Mouse (Mus musculus) heart, postnatal 0 days (tissue): ENCODE data around the gene Jaml. TPM values are rescaled to one million over a fixed set of nuclear protein-coding genes. Genes with fewer than 3 reads are reported as not detected.
A peak's percentile ranks its signal among the peaks of the same experiment; 100 is the strongest.

Experiments
- ATAC-seq: fragments of 200-750 bp; cut with Nextera tagmentation; 2 replicates; pipeline ENCODE4 v1.8.0; 2017; ENCODE audit warnings: low read depth, moderate number of reproducible peaks, moderate library complexity; ENCODE audit not compliant: insufficient read depth
- DNase-seq: peaks from one replicate; pipeline ENCODE4 v3.0.0-alpha.2; 2016; ENCODE audit warnings: low spot score
- H3K27ac ChIP-seq: fragments of 300-500 bp; sonication (generic); 2 replicates; pipeline ENCODE4 v1.5.1; 2014; ENCODE audit warnings: low read depth, mild to moderate bottlenecking
- H3K27me3 ChIP-seq: fragments of 300-500 bp; sonication (generic); 2 replicates; pipeline ENCODE4 v1.6.1; 2014; ENCODE audit warnings: low read length, mixed read lengths; ENCODE audit not compliant: control insufficient read depth, insufficient read depth
- H3K36me3 ChIP-seq: fragments of 300-500 bp; sonication (generic); replicated peaks from 2 replicates; pipeline ENCODE4 v1.6.1; 2014; ENCODE audit warnings: low read length, mixed read lengths; ENCODE audit not compliant: control insufficient read depth, insufficient read depth
- H3K4me1 ChIP-seq: fragments of 300-500 bp; sonication (generic); 2 replicates; pipeline ENCODE4 v1.6.1; 2014; ENCODE audit warnings: antibody characterized with exemption; ENCODE audit not compliant: control insufficient read depth, insufficient read depth
- H3K4me2 ChIP-seq: fragments of 300-500 bp; sonication (generic); 2 replicates; pipeline ENCODE4 v1.6.1; 2014; ENCODE audit warnings: low read depth, mild to moderate bottlenecking, low read length, moderate library complexity
- H3K4me3 ChIP-seq: fragments of 300-500 bp; sonication (generic); 2 replicates; pipeline ENCODE4 v1.5.1; 2014; ENCODE audit warnings: low read depth, low read length
- H3K9ac ChIP-seq: fragments of 300-500 bp; sonication (generic); replicated peaks from 2 replicates; pipeline ENCODE4 v1.6.1; 2014; ENCODE audit warnings: low read depth, low read length, mixed read lengths
- H3K9me3 ChIP-seq: fragments of 300-500 bp; sonication (generic); replicated peaks from 2 replicates; pipeline ENCODE4 v1.6.1; 2016; ENCODE audit warnings: low read length; ENCODE audit not compliant: control insufficient read depth
- CTCF ChIP-seq: IDR thresholded peaks from 2 replicates; pipeline ENCODE4 v1.5.1; 2016; ENCODE audit warnings: antibody characterized with exemption, control low read depth, low read depth
- EP300 ChIP-seq: IDR thresholded peaks from 2 replicates; pipeline ENCODE4 v1.6.1; 2016; ENCODE audit warnings: antibody characterized with exemption, low read depth
- WGBS: fragments of 180-500 bp; shearing (Covaris S2); extraction: QIAGEN DNeasy Blood & Tissue Kit; methylation state at CpG from one replicate; pipeline ENCODE4 v1.1.7; 2014; 5-methylcytosine and 5-hydroxymethylcytosine counted together
- polyA plus RNA-seq: library from polyadenylated mRNA; unstranded; fragments of >200 nt; fragmentation: Nextera tagmentation; extraction: Ambion mirVana; gene quantifications from 2 replicates; pipeline ENCODE4 v1.2.1, GENCODE M21; 2015
- total RNA-seq: library from RNA; depleted of rRNA; stranded (reverse); fragments of >200 nt; gene quantifications from 2 replicates; pipeline ENCODE4 v1.2.3, GENCODE M21; 2014; ENCODE audit warnings: low replicate concordance

The Jaml gene
- total and polyA plus RNA-seq, 2 experiments from 2014 or later = 0.08 TPM; not detected in 1

- Histone ChIP-seq H3K27ac (no peak overlapping the region), H3K4me2 (no peak overlapping the region), H3K4me1 (no peaks in the 10 kb centered on the region), H3K27me3 (peaks cover 39% of the 10 kb centered on the region), H3K9ac (no peak overlapping the region), H3K9me3 (no peaks in the 10 kb centered on the region), H3K4me3 (no peak overlapping the region), H3K36me3 (no peaks in the 10 kb centered on the region)
- TF ChIP-seq CTCF (peak; percentile 77), EP300 (no peak)
- DNase-seq (no peak), ATAC-seq (no peak)
- WGBS = 11% methylated on average over 4 of the region's 4 CpGs
These were observed 30.5 kb upstream of the Jaml start for GRCm38 (mm10) chr9:45048511-45048910.

- DNase-seq (no peak), ATAC-seq (no peak)
- H3K27me3 ChIP-seq = peaks cover 36% of the 10 kb centered on the region
- TF ChIP-seq EP300 (no peak), CTCF (no peak)
- no peak overlapping the region for H3K4me3 ChIP-seq
- no peaks in the 10 kb centered on the region for H3K4me1 ChIP-seq
- H3K36me3 ChIP-seq = no peaks in the 10 kb centered on the region
- no peak overlapping the region for H3K9ac ChIP-seq
- no peaks in the 10 kb centered on the region for H3K9me3 ChIP-seq
- no peak overlapping the region for H3K4me2 ChIP-seq
- H3K27ac ChIP-seq = no peak overlapping the region
- WGBS = 70% methylated on average over 1 of the region's 1 CpGs
These were observed 29.3 kb upstream of the Jaml start for GRCm38 (mm10) chr9:45049731-45050130.

- Histone ChIP-seq H3K27ac (no peak overlapping the region), H3K4me3 (no peak overlapping the region), H3K4me1 (no peaks in the 10 kb centered on the region), H3K36me3 (no peaks in the 10 kb centered on the region), H3K9me3 (no peaks in the 10 kb centered on the region), H3K9ac (no peak overlapping the region), H3K4me2 (no peak overlapping the region), H3K27me3 (peaks cover 32% of the 10 kb centered on the region)
- ATAC-seq = no peak
- no peak for DNase-seq
- WGBS = 86% methylated on average over 2 of the region's 2 CpGs
- TF ChIP-seq EP300 (no peak), CTCF (no peak)
These were observed 28.7 kb upstream of the Jaml start for GRCm38 (mm10) chr9:45050301-45050700.

GRCm38 (mm10) chr9:45055082-45055713 lies 23.8 kb upstream of the Jaml start, which contains the start of gene Mpzl3:
TSS of gene Mpzl3 (plus strand) at chr9:45055186.
- peak within 1 kb of the TSS; percentile 22; the same call in 1 of the 2 replicates for H3K9ac ChIP-seq
- no peak for TF ChIP-seq EP300
- TF ChIP-seq CTCF = no peak
- ATAC-seq (peak; percentile 84), DNase-seq (peak; percentile 70)
- H3K4me3 ChIP-seq = peak within 1 kb of the TSS; percentile 66
- peaks cover 48% of the 10 kb centered on the region for H3K27me3 ChIP-seq
- H3K4me2 ChIP-seq = peak within 1 kb of the TSS; percentile 62
- H3K27ac ChIP-seq = peak within 1 kb of the TSS; percentile 76
- no peaks in the 10 kb centered on the region for H3K9me3 ChIP-seq
- no peaks in the 10 kb centered on the region for H3K4me1 ChIP-seq
- under 1% methylated on average over 33 of the region's 33 CpGs for WGBS
- H3K36me3 ChIP-seq = no peaks in the 10 kb centered on the region

GRCm38 (mm10) chr9:45058304-45058940 lies 20.6 kb upstream of the Jaml start:
- Histone ChIP-seq H3K9me3 (no peaks in the 10 kb centered on the region), H3K4me1 (no peaks in the 10 kb centered on the region), H3K4me3 (no peak overlapping the region), H3K9ac (no peak overlapping the region), H3K4me2 (no peak overlapping the region), H3K27me3 (peaks cover 28% of the 10 kb centered on the region), H3K36me3 (no peaks in the 10 kb centered on the region), H3K27ac (no peak overlapping the region)
- DNase-seq (no peak), ATAC-seq (no peak)
- WGBS = 38% methylated on average over 5 of the region's 5 CpGs
- TF ChIP-seq CTCF = no peak
- TF ChIP-seq EP300 = no peak

GRCm38 (mm10) chr9:45060151-45060550 lies 18.8 kb upstream of the Jaml start:
- no peaks in the 10 kb centered on the region for H3K36me3 ChIP-seq
- DNase-seq = no peak
- H3K9me3 ChIP-seq = no peaks in the 10 kb centered on the region
- no peak overlapping the region for H3K27ac ChIP-seq
- H3K27me3 ChIP-seq = peaks cover 22% of the 10 kb centered on the region
- TF ChIP-seq CTCF = no peak
- H3K4me2 ChIP-seq = no peak overlapping the region
- ATAC-seq = no peak
- 41% methylated on average over 7 of the region's 7 CpGs for WGBS
- H3K4me3 ChIP-seq = no peak overlapping the region
- no peak overlapping the region for H3K9ac ChIP-seq
- H3K4me1 ChIP-seq = no peaks in the 10 kb centered on the region
